Mouse (Mus musculus) inflammation-experienced regulatory T-cells, adult 6 months (primary cell): ENCODE data around the gene Mrpl38. TPM values are rescaled to one million over a fixed set of nuclear protein-coding genes. Genes with fewer than 3 reads are reported as not detected.
"Not testable (repeated sequence)": the region's sequence is repeated elsewhere in the genome, so short reads cannot be mapped to it uniquely, and the experiment has no call there.

Experiments
- ATAC-seq: one replicate; pipeline ENCODE4 v1.8.0; 2017
- polyA plus RNA-seq, 3 experiments: library from polyadenylated mRNA; unstranded; fragments of 100-300 nt; shearing (Covaris generic); gene quantifications; one replicate each; pipeline ENCODE4 v1.2.1; 2017

Gene Mrpl38
- polyA plus RNA-seq, 3 experiments from 2014 or later: 14.3 to 30.6 (median 28.0) TPM

- ATAC-seq: no peak
Measured at GRCm38 (mm10) chr11:116109441-116110081, 29.1 kb downstream of the Mrpl38 start.

- ATAC-seq: no peak
Measured at GRCm38 (mm10) chr11:116108464-116109137, 30.1 kb downstream of the Mrpl38 start.

- ATAC-seq: no peak
Measured at GRCm38 (mm10) chr11:116107777-116108285, 30.8 kb downstream of the Mrpl38 start.

GRCm38 (mm10) chr11:116106963-116107776 lies 31.5 kb downstream of the Mrpl38 start:
- ATAC-seq: no peak

GRCm38 (mm10) chr11:116106154-116106962 lies 32.3 kb downstream of the Mrpl38 start:
- no peak for ATAC-seq

- ATAC-seq: no peak
Measured at GRCm38 (mm10) chr11:116105065-116105464, 33.6 kb downstream of the Mrpl38 start.

- ATAC-seq: no peak
Measured at GRCm38 (mm10) chr11:116104006-116104646, 34.5 kb downstream of the Mrpl38 start.

GRCm38 (mm10) chr11:116103572-116103971 lies 35.1 kb downstream of the Mrpl38 start:
- no peak for ATAC-seq

- ATAC-seq: no peak
Measured at GRCm38 (mm10) chr11:116102472-116102871, 36.2 kb downstream of the Mrpl38 start.

DNA sequence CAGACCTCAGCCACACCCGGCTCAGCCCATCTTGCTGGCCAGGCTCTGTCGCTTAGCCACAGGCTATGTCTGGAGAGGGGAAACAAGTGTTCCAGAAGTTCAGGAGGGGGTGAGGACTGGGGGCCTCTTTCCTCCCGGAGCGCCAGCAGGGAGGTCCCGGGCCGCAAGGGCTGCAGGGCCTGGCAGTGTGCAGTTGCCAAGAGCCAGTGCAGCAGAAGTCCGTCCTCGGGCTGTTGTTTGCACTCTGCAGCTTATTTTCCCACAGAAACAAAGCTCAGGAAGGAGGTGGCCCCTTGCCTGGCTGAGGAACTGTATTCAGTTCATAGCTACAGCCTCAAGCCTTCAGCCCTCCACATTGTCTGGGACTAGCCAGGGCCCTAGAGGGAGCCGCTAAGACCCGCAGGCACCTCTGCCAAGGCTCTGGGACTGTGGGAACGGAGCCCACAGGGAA lies 36.7 kb downstream of the Mrpl38 start:
- ATAC-seq: no peak

DNA sequence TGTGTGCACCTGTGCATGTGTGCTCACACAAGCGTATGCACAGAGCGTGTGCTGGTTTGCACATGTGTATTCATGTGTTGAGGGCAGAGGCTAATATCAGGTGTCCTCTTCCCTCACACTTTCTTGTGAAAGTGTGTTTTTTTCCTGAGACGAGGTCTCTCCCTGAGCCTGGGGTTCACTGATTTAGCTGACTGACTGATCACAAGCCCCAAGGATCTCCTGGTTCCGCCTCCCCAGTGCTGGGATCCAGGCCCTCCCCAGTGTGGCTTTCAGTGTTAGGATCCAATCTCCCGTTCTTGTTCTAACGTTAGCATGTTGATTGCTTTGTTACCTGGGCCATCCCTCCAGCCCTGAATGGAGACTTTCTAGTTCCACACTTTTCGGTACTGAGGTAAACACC lies 37.8 kb downstream of the Mrpl38 start:
- no peak for ATAC-seq

DNA sequence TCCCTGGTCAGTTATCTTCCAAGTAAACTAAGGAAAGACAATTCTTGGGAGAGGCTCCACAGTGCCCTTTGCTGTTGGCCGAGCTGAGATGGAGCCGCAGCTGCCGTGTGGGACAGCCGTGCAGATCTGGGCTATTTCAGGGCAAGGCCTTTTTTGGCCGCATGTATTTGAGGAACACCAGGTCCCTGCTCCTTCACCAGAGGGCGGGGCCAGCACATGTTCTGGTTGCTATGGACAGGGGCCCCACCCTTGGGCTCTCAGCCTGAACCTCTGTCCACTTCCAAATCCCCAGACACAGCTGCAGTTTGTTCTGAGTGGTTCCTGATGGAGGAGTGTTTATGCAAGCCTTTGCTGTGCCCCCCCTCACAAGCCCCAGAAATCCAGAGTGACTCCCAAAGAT lies 38.3 kb downstream of the Mrpl38 start:
- ATAC-seq: no peak

- no peak for ATAC-seq
Measured at GRCm38 (mm10) chr11:116099462-116099861, 39.2 kb downstream of the Mrpl38 start.

GRCm38 (mm10) chr11:116098711-116099460 lies 39.8 kb downstream of the Mrpl38 start:
- ATAC-seq: no peak

DNA sequence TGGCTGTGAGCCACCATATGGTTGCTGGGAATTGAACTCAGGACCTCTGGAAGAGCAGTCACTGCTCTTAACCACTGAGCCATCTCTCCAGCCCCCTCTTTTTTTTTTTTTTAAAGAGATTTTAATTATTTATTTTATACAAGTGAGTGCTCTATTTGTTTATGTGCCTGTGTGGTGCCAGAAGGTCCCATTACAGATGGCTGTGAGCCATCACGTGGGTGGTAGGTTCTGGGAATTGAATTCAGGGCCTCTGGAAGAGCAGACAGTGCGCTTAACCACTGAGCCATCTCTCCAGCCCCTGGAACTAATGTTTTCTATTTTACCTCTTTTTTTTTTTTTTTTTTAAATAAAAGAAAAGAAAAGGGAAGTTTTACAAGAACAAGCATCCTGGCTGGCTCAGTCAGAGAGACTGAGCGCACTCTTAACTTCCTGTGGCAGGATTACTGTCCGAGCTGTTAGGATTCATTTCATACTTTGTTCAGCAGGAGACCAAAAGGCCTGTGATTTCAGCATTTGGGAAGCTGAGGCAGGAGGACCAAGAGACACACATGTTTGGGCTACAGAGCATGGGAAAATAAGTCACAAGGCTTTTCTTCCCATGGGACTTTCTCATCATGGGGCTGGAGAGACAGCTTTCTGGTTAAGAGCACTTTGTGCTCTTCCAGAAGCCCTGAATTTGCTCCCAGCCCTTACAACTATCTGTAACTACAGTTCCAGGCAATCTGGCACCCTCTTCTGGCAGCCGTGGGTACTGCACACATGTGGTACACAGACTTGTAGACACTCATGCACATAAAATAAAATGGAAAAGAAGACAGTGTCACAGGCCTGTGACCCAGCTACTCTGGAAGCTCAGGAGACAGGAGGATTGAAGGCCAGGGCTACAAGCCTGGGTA lies 42.2 kb downstream of the Mrpl38 start:
- no peak for ATAC-seq

DNA sequence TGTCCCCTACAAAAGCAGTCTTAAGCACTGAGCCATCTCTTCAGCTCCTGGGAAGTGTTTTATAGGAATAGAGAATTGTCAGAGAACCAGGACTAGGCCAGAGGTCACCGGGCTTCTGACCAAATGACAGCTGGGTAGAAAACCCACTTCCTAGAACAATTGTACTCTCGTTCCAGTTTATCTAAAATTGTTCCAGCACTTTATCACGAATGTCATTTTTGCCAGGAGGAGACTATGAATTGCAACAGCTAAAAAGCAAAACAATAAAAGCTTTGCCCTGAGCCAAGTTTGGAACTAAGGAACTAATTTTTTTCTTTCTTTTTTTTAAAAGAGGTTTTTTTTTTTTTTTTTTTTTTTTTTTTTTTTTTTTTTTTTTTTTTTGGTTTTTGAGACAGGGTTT lies 43.1 kb downstream of the Mrpl38 start:
- ATAC-seq: no peak

- no peak for ATAC-seq
Measured at GRCm38 (mm10) chr11:116093771-116094565, 44.7 kb downstream of the Mrpl38 start.

GRCm38 (mm10) chr11:116092959-116093358 lies 45.7 kb downstream of the Mrpl38 start:
- ATAC-seq: not testable (repeated sequence)

DNA sequence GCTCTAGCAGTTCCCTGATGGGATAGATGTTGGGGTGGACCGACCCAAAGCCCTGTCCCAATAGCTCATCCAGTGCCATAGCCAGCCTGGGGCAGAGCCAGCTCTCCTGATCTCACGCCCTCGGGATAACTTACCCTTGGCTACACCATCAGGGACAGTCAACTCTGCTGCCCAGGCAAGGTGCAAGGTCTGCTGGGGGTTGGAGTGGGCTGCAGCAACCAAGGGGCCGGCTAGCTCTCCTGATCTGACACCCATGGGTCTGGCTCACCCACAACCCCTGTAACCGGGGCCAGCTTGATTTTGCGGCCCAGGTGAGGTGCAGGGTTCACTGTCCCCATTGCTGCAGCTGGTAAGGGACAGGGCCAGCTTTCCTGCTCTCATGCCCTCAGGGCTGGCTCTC lies 47.1 kb downstream of the Mrpl38 start:
- no peak for ATAC-seq
